Mouse (Mus musculus) bone marrow macrophage, adult 2 months (primary cell): ENCODE data around the gene Mrps18b.

Experiments used
- CTCF ChIP-seq: IDR thresholded peaks from 2 replicates; pipeline ENCODE4 v1.5.1; 2012; ENCODE audit warnings: low read depth, mild to moderate bottlenecking, low read length, moderate library complexity
- POLR2A ChIP-seq: IDR thresholded peaks from 2 replicates; pipeline ENCODE4 v1.6.1; 2012; ENCODE audit warnings: mild to moderate bottlenecking, low read depth, low read length, borderline replicate concordance

DNA sequence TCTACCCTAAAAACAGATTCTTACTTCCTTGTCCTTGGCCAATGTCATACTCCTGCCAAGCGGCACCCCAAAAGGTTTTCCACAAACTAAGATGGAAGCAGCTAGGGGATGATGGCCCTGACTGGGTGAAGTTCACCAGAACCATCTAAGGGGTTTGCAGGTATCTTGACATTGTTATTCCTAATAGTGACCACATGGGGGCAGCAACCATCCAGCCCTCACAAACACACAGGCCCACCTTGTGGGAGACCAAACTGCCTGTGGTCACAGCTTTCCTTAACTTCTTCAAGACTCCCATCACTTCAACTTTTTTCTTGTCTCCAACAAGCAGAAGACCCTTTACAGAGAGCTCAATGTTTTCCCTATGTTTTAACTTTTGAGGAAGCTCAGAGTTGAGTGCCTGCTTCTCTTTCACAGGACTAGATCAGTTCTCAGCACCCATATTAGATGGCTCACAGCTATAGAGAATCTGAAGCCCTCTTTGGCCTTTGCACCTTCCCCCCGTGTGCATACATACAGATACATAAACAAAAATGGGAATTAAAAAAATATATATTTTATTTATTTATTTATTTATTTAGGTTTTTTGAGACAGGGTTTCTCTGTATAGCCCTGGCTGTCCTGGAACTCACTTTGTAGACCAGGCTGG, 21.6 kb upstream of the Mrps18b start:
- no peak for TF ChIP-seq POLR2A
- TF ChIP-seq CTCF, result peak; percentile 79
